Mouse (Mus musculus) limb, embryonic 11.5 days (tissue): Measurements from ENCODE around the gene Atp13a3. TPM values are rescaled to one million over a fixed set of nuclear protein-coding genes. Genes with fewer than 3 reads are reported as not detected.

Experiments used
- ATAC-seq: fragments of 200-750 bp; cut with Nextera tagmentation; 2 replicates; pipeline ENCODE4 v1.8.0; 2017; ENCODE audit warnings: low read depth; ENCODE audit not compliant: insufficient number of reproducible peaks, low FRiP score, low TSS enrichment
- DNase-seq: peaks from one replicate; pipeline ENCODE4 v3.0.0-alpha.2; 2015; ENCODE audit warnings: low spot score
- H3K27ac ChIP-seq: fragments of 300-500 bp; sonication (generic); replicated peaks from 2 replicates; pipeline ENCODE4 v1.5.1; 2014; ENCODE audit warnings: low read depth, mild to moderate bottlenecking, low read length
- H3K27me3 ChIP-seq: fragments of 300-500 bp; sonication (generic); 2 replicates; pipeline ENCODE4 v1.6.1; 2014; ENCODE audit warnings: mild to moderate bottlenecking, low read length, mixed read lengths; ENCODE audit not compliant: control insufficient read depth, insufficient read depth
- H3K36me3 ChIP-seq: fragments of 300-500 bp; sonication (generic); 2 replicates; pipeline ENCODE4 v1.6.1; 2014; ENCODE audit warnings: mild to moderate bottlenecking, low read length, moderate library complexity, mixed read lengths; ENCODE audit not compliant: control insufficient read depth, insufficient read depth
- H3K4me1 ChIP-seq: fragments of 300-500 bp; sonication (generic); 2 replicates; pipeline ENCODE4 v1.6.1; 2014; ENCODE audit warnings: low read length, mixed read lengths; ENCODE audit not compliant: control insufficient read depth, insufficient read depth
- H3K4me2 ChIP-seq: fragments of 300-500 bp; sonication (generic); 2 replicates; pipeline ENCODE4 v1.6.1; 2014; ENCODE audit warnings: low read depth, mild to moderate bottlenecking, moderate library complexity; ENCODE audit not compliant: severe bottlenecking
- H3K4me3 ChIP-seq: fragments of 300-500 bp; sonication (generic); 2 replicates; pipeline ENCODE4 v1.5.1; 2014; ENCODE audit warnings: low read depth, low read length
- H3K9ac ChIP-seq: fragments of 300-500 bp; sonication (generic); 2 replicates; pipeline ENCODE4 v1.6.1; 2014; ENCODE audit warnings: mild to moderate bottlenecking, low read length
- H3K9me3 ChIP-seq: fragments of 300-500 bp; sonication (generic); 2 replicates; pipeline ENCODE4 v1.6.1; 2016; ENCODE audit warnings: low read length; ENCODE audit not compliant: control insufficient read depth
- WGBS: fragments of 180-500 bp; shearing (Covaris S2); extraction: QIAGEN DNeasy Blood & Tissue Kit; methylation state at CpG from one replicate; pipeline ENCODE4 v1.1.7; 2014; 5-methylcytosine and 5-hydroxymethylcytosine counted together
- polyA plus RNA-seq: library from polyadenylated mRNA; unstranded; fragments of >200 nt; fragmentation: Nextera tagmentation; extraction: Ambion mirVana; gene quantifications from 2 replicates; pipeline ENCODE4 v1.2.1, GENCODE M21; 2014

Gene Atp13a3
- polyA plus RNA-seq, 1 experiment from 2014 or later: 14.1 TPM

- Histone ChIP-seq H3K27me3 (no peaks in the 10 kb centered on the region), H3K27ac (no peak overlapping the region), H3K36me3 (no peaks in the 10 kb centered on the region), H3K4me3 (no peak overlapping the region), H3K9ac (no peak overlapping the region), H3K4me1 (no peaks in the 10 kb centered on the region), H3K4me2 (no peak overlapping the region), H3K9me3 (no peaks in the 10 kb centered on the region)
- DNase-seq (peak; percentile 91), ATAC-seq (no peak)
- 0% methylated on average over 2 of the region's 2 CpGs for WGBS
Observed at GRCm38 (mm10) chr16:30262664-30263063, 143.1 kb downstream of the Atp13a3 start.

Other genes with a start within 250 kb of the Atp13a3 start
- not detected in 2 replicates for gene Cpn2, start 138.5 kb downstream of the Atp13a3 start, polyA plus RNA-seq
- gene Lrrc15, start 122.7 kb downstream of the Atp13a3 start, polyA plus RNA-seq: 0.74 and 0.89 TPM in 2 replicates
- gene Gp5, start 95.2 kb downstream of the Atp13a3 start, polyA plus RNA-seq: 1.5 and 2.8 TPM in 2 replicates
- 17.2 and 20.9 TPM in 2 replicates for gene Tmem44, start 144.9 kb upstream of the Atp13a3 start, polyA plus RNA-seq
- gene Lsg1, start 181.6 kb upstream of the Atp13a3 start, polyA plus RNA-seq: 89.1 and 90.1 TPM in 2 replicates
- gene Fam43a, start 193.7 kb upstream of the Atp13a3 start, polyA plus RNA-seq: 4.3 and 6.8 TPM in 2 replicates